Mouse (Mus musculus): ENCODE results near the gene Defb19.

Gene Defb19

GRCm38 (mm10) chr2:152586926-152587560 lies 6.9 kb upstream of the Defb19 start:
- no peak for DNase-seq (ENCODE audit: low read depth, low spot score)

- no peak for DNase-seq (ENCODE audit: low read depth, low spot score)
These were observed 500 bp upstream of the Defb19 start for GRCm38 (mm10) chr2:152580612-152581011.

- DNase-seq (ENCODE audit: low read depth, low spot score): no peak
These were observed 6.6 kb downstream of the Defb19 start for GRCm38 (mm10) chr2:152573484-152573883.

GRCm38 (mm10) chr2:152572114-152572794 lies 7.9 kb downstream of the Defb19 start, which contains the start of gene Defb21:
Gene Defb21, plus strand, starts transcription at chr2:152572744.
- peak; percentile 9 for DNase-seq (ENCODE audit: low read depth, low spot score)

- no peak for DNase-seq (ENCODE audit: low read depth, low spot score)
These were observed 9.8 kb downstream of the Defb19 start for GRCm38 (mm10) chr2:152570313-152570712.

- DNase-seq (ENCODE audit: low read depth, low spot score): no peak
These were observed 10.2 kb downstream of the Defb19 start for GRCm38 (mm10) chr2:152569881-152570280.

- DNase-seq (ENCODE audit: low read depth, low spot score): no peak
These were observed 11.1 kb downstream of the Defb19 start, which contains the start of gene Gm17416 for GRCm38 (mm10) chr2:152569038-152569437. Gene Gm17416, plus strand, starts transcription at chr2:152569338.

- no peak for DNase-seq (ENCODE audit: low read depth, low spot score)
These were observed 23.5 kb downstream of the Defb19 start for GRCm38 (mm10) chr2:152556655-152557054.

- no peak for DNase-seq (ENCODE audit: low read depth, low spot score)
These were observed 26.2 kb downstream of the Defb19 start for GRCm38 (mm10) chr2:152553774-152554423.

GRCm38 (mm10) chr2:152548124-152548523 lies 32.0 kb downstream of the Defb19 start:
- DNase-seq (ENCODE audit: low read depth, low spot score): no peak

- DNase-seq (ENCODE audit: low read depth, low spot score): no peak
These were observed 35.4 kb downstream of the Defb19 start for GRCm38 (mm10) chr2:152544691-152545090.

GRCm38 (mm10) chr2:152543478-152543877 lies 36.6 kb downstream of the Defb19 start:
- no peak for DNase-seq (ENCODE audit: low read depth, low spot score)

- DNase-seq (ENCODE audit: low read depth, low spot score): no peak
These were observed 37.2 kb downstream of the Defb19 start for GRCm38 (mm10) chr2:152542897-152543296.

GRCm38 (mm10) chr2:152541979-152542378 lies 38.1 kb downstream of the Defb19 start:
- DNase-seq (ENCODE audit: low read depth, low spot score): no peak

GRCm38 (mm10) chr2:152539944-152540710 lies 40.0 kb downstream of the Defb19 start, which contains the start of gene Defb29:
Gene Defb29, minus strand, starts transcription at chr2:152540098.
- DNase-seq (ENCODE audit: low read depth, low spot score): no peak

Data from c-Kit-negative CD71-positive TER-119-positive erythroid progenitor cells, embryonic 14.5 days (primary cell).